Mouse (Mus musculus) right cerebral cortex, postnatal 4 days (tissue): ENCODE data around the gene Tldc1.

ENCODE experiments used
- DNase-seq: peaks from one replicate; pipeline ENCODE4 v3.0.0-alpha.2; 2022

Tldc1 gene

GRCm38 (mm10) chr8:119798965-119799264, 20.7 kb upstream of the Tldc1 start:
- DNase-seq, result no peak

- peak; percentile 77 for DNase-seq
Measured at GRCm38 (mm10) chr8:119798170-119798964, 20.2 kb upstream of the Tldc1 start.

- no peak for DNase-seq
Measured at GRCm38 (mm10) chr8:119795651-119796050, 17.4 kb upstream of the Tldc1 start.

- DNase-seq, result no peak
Measured at GRCm38 (mm10) chr8:119794689-119795088, 16.5 kb upstream of the Tldc1 start.

- DNase-seq, result peak; percentile 48
Measured at GRCm38 (mm10) chr8:119791804-119792704, 13.8 kb upstream of the Tldc1 start.

- DNase-seq, result no peak
Measured at GRCm38 (mm10) chr8:119789581-119789980, 11.4 kb upstream of the Tldc1 start.

- no peak for DNase-seq
Measured at GRCm38 (mm10) chr8:119788607-119789381, 10.6 kb upstream of the Tldc1 start.

GRCm38 (mm10) chr8:119787341-119787740, 9.1 kb upstream of the Tldc1 start:
- no peak for DNase-seq

GRCm38 (mm10) chr8:119786871-119787270, 8.7 kb upstream of the Tldc1 start:
- DNase-seq, result no peak

- DNase-seq, result no peak
Measured at GRCm38 (mm10) chr8:119785764-119786405, 7.7 kb upstream of the Tldc1 start.

GRCm38 (mm10) chr8:119784676-119785075, 6.5 kb upstream of the Tldc1 start:
- no peak for DNase-seq

- DNase-seq, result no peak
Measured at GRCm38 (mm10) chr8:119784141-119784574, 5.9 kb upstream of the Tldc1 start.

- DNase-seq, result no peak
Measured at GRCm38 (mm10) chr8:119783579-119783978, 5.4 kb upstream of the Tldc1 start.

- DNase-seq, result peak; percentile 91
Measured at GRCm38 (mm10) chr8:119782715-119783114, 4.5 kb upstream of the Tldc1 start.

- no peak for DNase-seq
Measured at GRCm38 (mm10) chr8:119781086-119781840, 3.0 kb upstream of the Tldc1 start.

- no peak for DNase-seq
Measured at GRCm38 (mm10) chr8:119780402-119781049, 2.3 kb upstream of the Tldc1 start.

- DNase-seq, result peak; percentile 74
Measured at GRCm38 (mm10) chr8:119779013-119779737, 959 bp upstream of the Tldc1 start.

- DNase-seq, result peak; percentile 46
Measured at GRCm38 (mm10) chr8:119777765-119778164, 451 bp downstream of the Tldc1 start.

GRCm38 (mm10) chr8:119776668-119777245, 1.5 kb downstream of the Tldc1 start:
- DNase-seq, result no peak

GRCm38 (mm10) chr8:119765761-119766444, 12.3 kb downstream of the Tldc1 start:
- DNase-seq, result no peak
